Mouse (Mus musculus): ENCODE data around the gene Alox15.

GRCm38 (mm10) chr11:70380478-70381005 is 28.7 kb upstream of the Alox15 start:
- no peak for TF ChIP-seq CTCF (IDR thresholded peaks at IDR 0.05; ENCODE audit: control insufficient read depth, insufficient read depth, insufficient replicate concordance, low read depth, low read length)
- no peak for TF ChIP-seq POLR2A (IDR thresholded peaks at IDR 0.05; ENCODE audit: control insufficient read depth, low read depth, low read length)

Data from testis, adult 2 months (tissue).